Mouse (Mus musculus): ENCODE data around the gene Rap2b. TPM values are rescaled to one million over a fixed set of nuclear protein-coding genes. Genes with fewer than 3 reads are reported as not detected.

The Rap2b gene
- total and polyA plus RNA-seq, 2 experiments, result 0.71 to 0.92 TPM

GRCm38 (mm10) chr3:61406921-61407320 is 45.5 kb downstream of the Rap2b start:
- 83% methylated on average over 4 of the region's 4 CpGs for WGBS
- Histone ChIP-seq H3K27ac (replicated peaks; ENCODE audit: insufficient read depth, low read depth, low read length) (no peak overlapping the region), H3K4me1 (ENCODE audit: control insufficient read depth, insufficient read depth, low read length) (no peaks in the 10 kb centered on the region; the same call in 1 of the 2 replicates), H3K36me3 (ENCODE audit: control insufficient read depth, insufficient read depth, low read length) (no peaks in the 10 kb centered on the region), H3K79me2 (ENCODE audit: control insufficient read depth, insufficient read depth, low read length) (no peaks in the 10 kb centered on the region), H3K9ac (ENCODE audit: low read depth, low read length) (no peak overlapping the region), H3K4me3 (ENCODE audit: insufficient read depth, low read depth, low read length) (no peak overlapping the region), H3K27me3 (ENCODE audit: control insufficient read depth, insufficient read depth, low read length) (no peaks in the 10 kb centered on the region)
- no peak for TF ChIP-seq POLR2A (IDR thresholded peaks at IDR 0.05; ENCODE audit: extremely low read depth, insufficient read depth, low read length)
- no peak for TF ChIP-seq CTCF (IDR thresholded peaks at IDR 0.05; ENCODE audit: low read depth, low read length)
- peak; percentile 10 for DNase-seq (ENCODE audit: extremely low read depth, low read depth, low spot score)

- no peaks in the 10 kb centered on the region; the same call in 1 of the 2 replicates for H3K4me1 ChIP-seq (ENCODE audit: control insufficient read depth, insufficient read depth, low read length)
- peak overlapping the region; percentile 6; the same call in 1 of the 2 replicates for H3K27ac ChIP-seq (replicated peaks; ENCODE audit: insufficient read depth, low read depth, low read length)
- TF ChIP-seq CTCF (IDR thresholded peaks at IDR 0.05; ENCODE audit: low read depth, low read length) (no peak), POLR2A (IDR thresholded peaks at IDR 0.05; ENCODE audit: extremely low read depth, insufficient read depth, low read length) (no peak)
- H3K36me3 ChIP-seq (ENCODE audit: control insufficient read depth, insufficient read depth, low read length), result no peaks in the 10 kb centered on the region
- WGBS, result 58% methylated on average over 6 of the region's 6 CpGs
- no peak overlapping the region for H3K9ac ChIP-seq (ENCODE audit: low read depth, low read length)
- no peak overlapping the region for H3K4me3 ChIP-seq (ENCODE audit: insufficient read depth, low read depth, low read length)
- no peaks in the 10 kb centered on the region for H3K79me2 ChIP-seq (ENCODE audit: control insufficient read depth, insufficient read depth, low read length)
- DNase-seq (ENCODE audit: extremely low read depth, low read depth, low spot score), result peak; percentile 26
- H3K27me3 ChIP-seq (ENCODE audit: control insufficient read depth, insufficient read depth, low read length), result no peaks in the 10 kb centered on the region
Measured at GRCm38 (mm10) chr3:61409683-61410082, 48.2 kb downstream of the Rap2b start.

- TF ChIP-seq POLR2A (IDR thresholded peaks at IDR 0.05; ENCODE audit: extremely low read depth, insufficient read depth, low read length), result no peak
- TF ChIP-seq CTCF (IDR thresholded peaks at IDR 0.05; ENCODE audit: low read depth, low read length), result no peak
- Histone ChIP-seq H3K27ac (replicated peaks; ENCODE audit: insufficient read depth, low read depth, low read length) (no peak overlapping the region), H3K9ac (ENCODE audit: low read depth, low read length) (no peak overlapping the region), H3K4me3 (ENCODE audit: insufficient read depth, low read depth, low read length) (no peak overlapping the region), H3K79me2 (ENCODE audit: control insufficient read depth, insufficient read depth, low read length) (no peaks in the 10 kb centered on the region), H3K4me1 (ENCODE audit: control insufficient read depth, insufficient read depth, low read length) (no peaks in the 10 kb centered on the region), H3K27me3 (ENCODE audit: control insufficient read depth, insufficient read depth, low read length) (no peaks in the 10 kb centered on the region), H3K36me3 (ENCODE audit: control insufficient read depth, insufficient read depth, low read length) (no peaks in the 10 kb centered on the region)
- WGBS, result 70% methylated on average over 1 of the region's 1 CpGs
- DNase-seq (ENCODE audit: extremely low read depth, low read depth, low spot score), result peak; percentile 49
Measured at GRCm38 (mm10) chr3:61415883-61416282, 54.4 kb downstream of the Rap2b start.

Other genes with a start within 250 kb of the Rap2b start
- under 0.01 TPM in 2 replicates for gene B430305J03Rik, start 4.3 kb downstream of the Rap2b start, total RNA-seq (2014; rRNA removed)
- 0.04 and 0.05 TPM in 2 replicates for gene B430305J03Rik, start 4.3 kb downstream of the Rap2b start, polyA plus RNA-seq (2012; rRNA removed)

All from liver, adult 2 months (tissue).